11 mouse cellular contexts compared by ENCODE assay signal in genomic region chr4:96022803-96023202, GRCm38 (mm10). TPM values are rescaled to one million over a fixed set of nuclear protein-coding genes. Genes with fewer than 3 reads are reported as not detected.
DNase-seq lines count a peak whose midpoint lies in the region; ATAC-seq and TF ChIP-seq lines count a peak whose summit lies in the region.
"Had no signal": no experiment of that assay in that cellular context is flagged by ENCODE, and none has a peak within 500 bp of the region (broad histone marks: within the 10 kb centered on the region; RNA-seq: fewer than 3 reads in every experiment).

No protein-coding gene starts in this region.

- no peaks in the 10 kb centered on the region for H3K36me3 ChIP-seq in kidney, postnatal 0 days (ENCODE audit: insufficient read depth, low read length)
- no peaks in the 10 kb centered on the region for H3K36me3 ChIP-seq in CH12.LX (replicated peaks in 1 of 2; ENCODE audit: control insufficient read depth in 1 of 2, insufficient read depth in 1 of 2, low read length in 1 of 2)

- TF ChIP-seq EP300 in CH12.LX (IDR thresholded peaks at IDR 0.05; ENCODE audit: low read length), result no peak

- peak; percentile 12 for DNase-seq in adrenal gland, postnatal 10 days
- no peak for DNase-seq in adrenal gland, postnatal 4 days (ENCODE audit: low spot score in 2 of 2)
- DNase-seq in kidney, postnatal 0 days (ENCODE audit: low spot score), result peak; percentile 42
- DNase-seq in kidney, adult 8-10 months, result no peak
- DNase-seq in CH12.LX (ENCODE audit: extremely low read depth), result peak; percentile 52
- peak; percentile 2 for DNase-seq in hindlimb bud, embryonic 11.5 days (ENCODE audit: extremely low spot score, low read depth, low spot score)
- no peak for DNase-seq in frontal cortex, postnatal 25 days (ENCODE audit: low spot score in 2 of 2)
- DNase-seq in thymus, postnatal 14 days, result no peak
- DNase-seq: B cell, adult 2 months had no signal

- dilution Hi-C loops in CH12.LX (cut with MboI; ENCODE audit: extremely low pct_ligation_motif_present, extremely low pct_unique_long_range_greater_than_20kb, low sequenced_read_pairs), result no loop called here

- in situ Hi-C loops in CH12.LX (cut with MboI; ENCODE audit: low pct_ligation_motif_present, low pct_unique_long_range_greater_than_20kb, low sequenced_read_pairs), result no loop called here

- H3K9ac ChIP-seq in kidney, postnatal 0 days (ENCODE audit: low read depth, low read length), result no peak overlapping the region
- H3K9ac ChIP-seq in CH12.LX (ENCODE audit: insufficient read depth, low read depth), result no peak overlapping the region
- H3K9ac ChIP-seq: midbrain, embryonic 13.5 days had no signal

- no peaks in the 10 kb centered on the region for H3K4me1 ChIP-seq in kidney, postnatal 0 days (replicated peaks; ENCODE audit: insufficient read depth, low read length)
- H3K4me1 ChIP-seq in CH12.LX (ENCODE audit: control insufficient read depth in 1 of 2, insufficient read depth in 2 of 2), result peaks cover 0 to 8% of the 10 kb centered on the region in 2 experiments; a peak in 2 of 4 replicates
- H3K4me1 ChIP-seq: midbrain, embryonic 13.5 days had no signal

- H3K9me3 ChIP-seq in kidney, postnatal 0 days (replicated peaks; ENCODE audit: low read length), result no peaks in the 10 kb centered on the region
- no peaks in the 10 kb centered on the region for H3K9me3 ChIP-seq in CH12.LX (replicated peaks; ENCODE audit: low read length)
- H3K9me3 ChIP-seq: midbrain, embryonic 13.5 days had no signal

- TF ChIP-seq POLR2A in CH12.LX (IDR thresholded peaks at IDR 0.05; ENCODE audit: low read depth, low read length), result no peak

- TF ChIP-seq CTCF in kidney, postnatal 0 days (IDR thresholded peaks at IDR 0.05; ENCODE audit: low read depth), result peak; percentile 72
- peak; percentile 49 to 69; a peak in 3 of 4 replicates for TF ChIP-seq CTCF in CH12.LX (conservative IDR thresholded peaks at IDR 0.05 in 1 of 2, IDR thresholded peaks at IDR 0.05 in 1 of 2; ENCODE audit: low read depth in 2 of 2, low read length in 2 of 2)

- H3K79me2 ChIP-seq in CH12.LX (replicated peaks; ENCODE audit: control insufficient read depth, extremely low read depth, insufficient read depth, poor library complexity, severe bottlenecking), result no peaks in the 10 kb centered on the region

- no peak overlapping the region for H3K27ac ChIP-seq in kidney, postnatal 0 days
- H3K27ac ChIP-seq in CH12.LX (ENCODE audit: insufficient read depth, low read depth), result no peak overlapping the region
- H3K27ac ChIP-seq: midbrain, embryonic 13.5 days had no signal

- no peak overlapping the region for H3K4me2 ChIP-seq in kidney, postnatal 0 days (ENCODE audit: low read length)
- peak overlapping the region; percentile 74 for H3K4me2 ChIP-seq in CH12.LX (ENCODE audit: insufficient read depth, low read depth, poor library complexity, severe bottlenecking)
- H3K4me2 ChIP-seq: midbrain, embryonic 13.5 days had no signal

- no peak overlapping the region for H3K4me3 ChIP-seq in kidney, postnatal 0 days (replicated peaks; ENCODE audit: low read depth, low read length)
- H3K4me3 ChIP-seq in CH12.LX (replicated peaks in 1 of 3; ENCODE audit: low read depth in 2 of 3, low read length in 2 of 3, poor library complexity in 1 of 3), result peak overlapping the region in 1 of 3 experiments; percentile 36
- H3K4me3 ChIP-seq: midbrain, embryonic 13.5 days had no signal

- peak; percentile 62 for TF ChIP-seq RAD21 in CH12.LX (IDR thresholded peaks at IDR 0.05; ENCODE audit: low read depth, low read length)

- peak; percentile 57; the same call in 1 of the 2 replicates for ATAC-seq in kidney, postnatal 0 days (replicated peaks; ENCODE audit: low FRiP score, low read depth)
- ATAC-seq: midbrain, embryonic 13.5 days had no signal

- no peaks in the 10 kb centered on the region for H3K27me3 ChIP-seq in kidney, postnatal 0 days (ENCODE audit: insufficient read depth, low read length)
- H3K27me3 ChIP-seq in CH12.LX (replicated peaks), result no peaks in the 10 kb centered on the region
- H3K27me3 ChIP-seq: midbrain, embryonic 13.5 days had no signal

TF ChIP-seq in CH12.LX, 34 proteins besides CTCF, POLR2A, EP300 and RAD21:
- no peak for TF ChIP-seq MAZ (IDR thresholded peaks at IDR 0.05; ENCODE audit: low read depth, low read length)
- peak; percentile 39 for TF ChIP-seq SMC3 (IDR thresholded peaks at IDR 0.05; ENCODE audit: low read depth, low read length)
- peak; percentile 15; the same call in 1 of the 2 replicates for TF ChIP-seq MYC (IDR thresholded peaks at IDR 0.05; ENCODE audit: low read depth, low read length)
- TF ChIP-seq NRF1 (IDR thresholded peaks at IDR 0.05; ENCODE audit: low read depth, low read length), result no peak
- no peak for TF ChIP-seq ZNF384 (IDR thresholded peaks at IDR 0.05; ENCODE audit: low read depth, low read length)
- TF ChIP-seq MEF2A (IDR thresholded peaks at IDR 0.05; ENCODE audit: borderline replicate concordance, low read depth, low read length), result no peak
- TF ChIP-seq NELFE (IDR thresholded peaks at IDR 0.05; ENCODE audit: low read depth, low read length), result no peak
- no peak for TF ChIP-seq CHD2 (IDR thresholded peaks at IDR 0.05; ENCODE audit: low read length)
TF ChIP-seq in CH12.LX: peak in this region for 2.

RNA-seq across cellular contexts. Expression of gene Cyp2j13, which starts 54.5 kb away (rescaled TPM):
- total RNA-seq in adrenal gland, postnatal 10 days (2021), result not detected
- total RNA-seq in adrenal gland, postnatal 4 days (2021), result under 1 TPM in 1 of 2 experiments, not detected in 1; 0.25 TPM
- 8.6 and 10.5 TPM in 2 replicates for polyA plus RNA-seq in kidney, postnatal 0 days (2015; fragmentation: Nextera tagmentation; extraction: Ambion mirVana)
- total RNA-seq in CH12.LX (2012; rRNA removed) (not detected in 2 replicates), CH12.LX (2014; rRNA removed) (not detected in 2 replicates)
- polyA plus RNA-seq in CH12.LX (2012; ENCODE audit: insufficient read length, low read depth), result not detected in 2 replicates
- polyA plus RNA-seq: heart, embryonic 16.5 days; midbrain, embryonic 13.5 days had no signal

RNA-seq across cellular contexts. Expression of gene Hook1, which starts 55.8 kb away (rescaled TPM):
- 10 to 100 TPM; 11.7 to 13.2 TPM for total RNA-seq in adrenal gland, postnatal 10 days (2021)
- 10 to 100 TPM; 15.5 to 19.9 TPM for total RNA-seq in adrenal gland, postnatal 4 days (2021)
- 23.3 and 25.4 TPM in 2 replicates for polyA plus RNA-seq in kidney, postnatal 0 days (2015; fragmentation: Nextera tagmentation; extraction: Ambion mirVana)
- total RNA-seq in CH12.LX (2012; rRNA removed) (0.17 TPM in 2 replicates), CH12.LX (2014; rRNA removed) (0.17 and 0.34 TPM in 2 replicates)
- polyA plus RNA-seq in CH12.LX (2012; ENCODE audit: insufficient read length, low read depth), result 0.12 and 0.39 TPM in 2 replicates

Comparison
In these comparisons a context has a peak if more than half of its experiments do, and no peak if none do; other contexts are left out.
1. DNase-seq: peak in adrenal gland, postnatal 10 days (single experiment), kidney, postnatal 0 days (single experiment), CH12.LX (single experiment) and hindlimb bud, embryonic 11.5 days (single experiment); none in adrenal gland, postnatal 4 days (0 of 2), kidney, adult 8-10 months (0 of 2), frontal cortex, postnatal 25 days (0 of 2) and thymus, postnatal 14 days (single experiment).
2. RNA of gene Hook1, which starts 55.8 kb away (total RNA-seq): 15.5 to 19.9 TPM in adrenal gland, postnatal 4 days and 11.7 to 13.2 TPM in adrenal gland, postnatal 10 days; 0.17 to 0.34 TPM in CH12.LX; every median in the first group is over 4 times any median in the second.